Mouse (Mus musculus): ENCODE results near the gene Lemd1.
A peak's percentile ranks its signal among the peaks of the same experiment; 100 is the strongest.

Gene Lemd1

GRCm38 (mm10) chr1:132201936-132202335 lies 10.7 kb downstream of the Lemd1 start:
- DNase-seq (ENCODE audit: low read depth) = no peak

- DNase-seq (ENCODE audit: low read depth) = no peak
Measured at GRCm38 (mm10) chr1:132202771-132203170, 11.5 kb downstream of the Lemd1 start.

- no peak for DNase-seq (ENCODE audit: low read depth)
Measured at GRCm38 (mm10) chr1:132205958-132206357, 14.7 kb downstream of the Lemd1 start.

- no peak for DNase-seq (ENCODE audit: low read depth)
Measured at GRCm38 (mm10) chr1:132206828-132207227, 15.6 kb downstream of the Lemd1 start.

GRCm38 (mm10) chr1:132208154-132208553 lies 16.9 kb downstream of the Lemd1 start:
- no peak for DNase-seq (ENCODE audit: low read depth)

- no peak for DNase-seq (ENCODE audit: low read depth)
Measured at GRCm38 (mm10) chr1:132209400-132209799, 18.2 kb downstream of the Lemd1 start.

GRCm38 (mm10) chr1:132210922-132211321 lies 19.7 kb downstream of the Lemd1 start:
- peak; percentile 9 for DNase-seq (ENCODE audit: low read depth)

- no peak for DNase-seq (ENCODE audit: low read depth)
Measured at GRCm38 (mm10) chr1:132211672-132212071, 20.4 kb downstream of the Lemd1 start.

- DNase-seq (ENCODE audit: low read depth) = peak; percentile 18
Measured at GRCm38 (mm10) chr1:132212218-132212617, 21.0 kb downstream of the Lemd1 start.

- DNase-seq (ENCODE audit: low read depth) = no peak
Measured at GRCm38 (mm10) chr1:132213076-132213475, 21.8 kb downstream of the Lemd1 start.

GRCm38 (mm10) chr1:132216276-132216675 lies 25.0 kb downstream of the Lemd1 start:
- DNase-seq (ENCODE audit: low read depth) = no peak

GRCm38 (mm10) chr1:132221627-132222026 lies 30.4 kb downstream of the Lemd1 start:
- DNase-seq (ENCODE audit: low read depth) = no peak

- no peak for DNase-seq (ENCODE audit: low read depth)
Measured at GRCm38 (mm10) chr1:132222166-132222565, 30.9 kb downstream of the Lemd1 start.

GRCm38 (mm10) chr1:132226297-132227080 lies 35.3 kb downstream of the Lemd1 start:
- DNase-seq (ENCODE audit: low read depth) = no peak

GRCm38 (mm10) chr1:132229667-132230066 lies 38.4 kb downstream of the Lemd1 start, which contains the start of gene Gm10188:
Gene Gm10188 (minus strand): TSS chr1:132229767.
- DNase-seq (ENCODE audit: low read depth) = no peak

GRCm38 (mm10) chr1:132231470-132232274 lies 40.4 kb downstream of the Lemd1 start:
- no peak for DNase-seq (ENCODE audit: low read depth)

GRCm38 (mm10) chr1:132233566-132233965 lies 42.3 kb downstream of the Lemd1 start:
- no peak for DNase-seq (ENCODE audit: low read depth)

- DNase-seq (ENCODE audit: low read depth) = no peak
Measured at GRCm38 (mm10) chr1:132234757-132235273, 43.6 kb downstream of the Lemd1 start.

- DNase-seq (ENCODE audit: low read depth) = peak; percentile 58
Measured at GRCm38 (mm10) chr1:132237585-132238159, 46.4 kb downstream of the Lemd1 start.

GRCm38 (mm10) chr1:132245010-132245409 lies 53.8 kb downstream of the Lemd1 start:
- DNase-seq (ENCODE audit: low read depth) = no peak

- DNase-seq (ENCODE audit: low read depth) = no peak
Measured at GRCm38 (mm10) chr1:132246137-132246536, 54.9 kb downstream of the Lemd1 start.

- DNase-seq (ENCODE audit: low read depth) = no peak
Measured at GRCm38 (mm10) chr1:132246641-132247040, 55.4 kb downstream of the Lemd1 start.
